Mouse (Mus musculus) MEL-GATA-1-ER (cell line): Measurements from ENCODE around the gene Cdh4.

Source experiments
- DNase-seq: peaks from one replicate; pipeline ENCODE4 v3.0.0-alpha.2; 2012; ENCODE audit warnings: low read depth; ENCODE audit errors: extremely low read depth

The Cdh4 gene

DNA sequence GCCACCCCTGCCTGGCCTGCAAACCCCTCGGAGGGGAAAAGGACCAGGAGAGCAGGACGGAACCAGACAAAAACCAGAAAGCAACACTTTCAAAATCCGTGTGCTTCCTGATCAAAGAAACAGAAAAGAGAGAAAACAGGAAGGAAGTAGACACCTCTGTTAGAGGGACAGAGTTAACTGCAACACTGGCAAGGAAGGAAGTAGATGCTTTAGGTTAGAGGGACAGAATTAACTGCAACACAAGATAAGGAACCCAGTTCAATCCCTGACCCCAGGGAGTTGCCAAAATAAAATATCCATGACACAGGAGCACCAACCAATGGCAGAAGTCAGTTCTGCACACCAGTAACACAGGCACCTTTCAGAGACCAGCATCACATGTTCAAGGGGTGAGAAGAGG lies 491.9 kb downstream of the Cdh4 start:
- peak; percentile 69 for DNase-seq

DNA sequence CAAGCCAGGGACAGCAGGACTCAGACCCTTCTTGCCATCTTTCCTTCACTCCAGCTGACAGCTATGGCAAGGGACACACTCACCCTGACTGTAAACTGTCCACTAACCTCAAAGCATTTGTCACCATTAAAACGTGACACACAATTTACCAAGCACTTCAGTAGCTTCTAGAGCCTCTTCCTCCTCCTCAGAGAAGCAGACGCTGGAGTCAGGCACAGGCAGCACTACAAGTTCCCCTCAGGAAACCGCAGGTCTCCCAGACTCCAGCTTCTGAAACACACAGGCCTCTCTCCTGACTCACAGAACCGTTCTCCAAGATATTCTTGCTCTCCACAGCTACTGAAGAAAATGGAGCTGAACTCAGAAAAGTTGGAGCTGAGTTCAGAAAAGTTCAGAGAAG lies 494.9 kb downstream of the Cdh4 start:
- no peak for DNase-seq

DNA sequence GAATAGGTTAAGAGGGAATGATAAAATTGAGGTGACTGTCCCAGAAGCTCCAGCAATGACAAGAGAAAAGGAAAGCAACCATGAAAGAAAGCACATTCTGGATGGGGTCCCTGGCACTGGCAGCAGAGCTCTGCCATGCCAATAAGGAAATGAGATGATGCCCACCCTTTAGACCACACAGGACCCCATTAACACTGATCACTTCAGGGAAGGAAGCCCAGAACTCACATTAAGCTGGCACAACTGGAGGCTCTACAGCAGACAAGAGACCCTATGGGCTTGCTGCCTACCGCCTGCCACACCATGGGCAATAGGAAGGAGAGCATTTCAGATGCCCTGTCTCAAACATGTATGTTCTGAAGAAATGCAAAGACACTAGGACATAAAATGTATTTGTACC lies 499.5 kb downstream of the Cdh4 start:
- DNase-seq, result no peak

DNA sequence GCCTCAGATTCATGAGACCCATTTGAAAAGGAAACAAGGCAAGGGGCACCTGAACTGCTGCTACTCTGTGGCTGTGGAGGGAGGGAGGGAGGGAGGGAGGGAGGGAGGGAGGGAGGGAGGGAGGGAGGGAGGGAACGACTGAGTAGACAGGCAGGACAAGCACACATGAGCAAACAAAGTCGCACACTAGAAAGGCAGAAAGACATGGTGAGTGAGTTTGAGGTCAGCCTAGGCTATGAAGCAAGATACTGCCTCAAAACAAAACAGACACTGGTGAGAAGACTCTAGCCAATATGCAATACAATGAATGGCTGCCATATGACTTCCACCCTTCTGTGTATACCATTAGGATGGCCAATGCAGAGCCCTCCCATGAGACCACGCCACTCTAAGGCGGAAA lies 502.8 kb downstream of the Cdh4 start:
- no peak for DNase-seq

DNA sequence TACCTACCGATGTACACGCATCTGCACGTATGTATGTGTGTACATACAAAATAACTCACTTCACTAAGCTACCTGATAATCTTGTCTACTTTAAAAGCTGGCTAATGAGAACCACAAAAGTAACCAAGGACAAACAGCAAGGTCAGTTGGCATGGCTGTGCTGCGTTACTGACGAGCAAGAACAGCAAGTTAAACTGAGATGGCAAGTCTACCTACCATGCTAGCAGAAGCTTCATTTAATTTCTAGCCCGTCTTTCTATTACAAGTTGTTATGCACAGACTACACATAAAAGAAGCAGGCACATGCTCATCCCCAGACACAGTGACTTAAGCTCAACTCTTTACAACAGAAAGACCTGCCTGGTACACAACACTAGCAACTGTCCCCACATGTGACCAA lies 504.3 kb downstream of the Cdh4 start:
- DNase-seq, result no peak

DNA sequence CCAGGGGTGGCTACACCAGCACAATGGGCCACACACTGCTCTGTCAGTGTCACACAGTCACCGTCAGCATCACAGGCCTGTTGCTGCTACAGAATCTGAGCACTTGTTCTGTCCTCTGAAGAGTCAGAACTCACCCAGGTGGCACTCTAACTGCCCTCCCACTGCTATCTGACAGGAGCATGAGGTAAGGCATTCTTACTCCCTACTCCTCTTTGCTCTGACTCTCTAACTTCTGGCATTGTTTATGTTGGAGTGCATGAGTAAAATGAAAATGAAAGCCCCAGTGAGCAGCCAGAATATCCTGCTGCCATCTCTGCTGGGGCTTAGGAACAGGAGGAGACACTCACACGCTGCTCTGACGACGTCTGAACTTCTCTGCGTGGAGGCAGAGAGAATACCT lies 505.4 kb downstream of the Cdh4 start:
- DNase-seq, result no peak

DNA sequence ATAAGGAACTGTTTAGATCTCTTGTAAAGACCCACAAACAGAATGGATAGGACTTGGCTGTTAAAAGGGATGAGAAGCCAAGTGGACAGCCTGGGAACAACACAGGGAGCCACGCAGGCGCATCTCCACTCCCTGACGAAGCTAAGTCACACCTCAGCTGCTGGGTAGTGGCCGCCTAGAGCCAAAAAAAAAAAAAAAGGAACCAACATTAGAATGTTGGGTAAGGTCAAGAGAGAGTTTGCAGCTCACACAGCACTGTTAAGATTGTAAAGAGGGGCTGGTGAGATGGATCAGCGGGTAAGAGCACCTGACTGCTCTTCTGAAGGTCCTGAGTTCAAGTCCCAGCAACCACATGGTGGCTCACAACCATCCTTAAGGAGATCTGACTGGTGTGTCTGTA lies 506.6 kb downstream of the Cdh4 start:
- DNase-seq, result no peak
